Mouse (Mus musculus) embryo, embryonic 11.5 days (tissue): Measurements from ENCODE around the gene Ntrk3.

Experiments used
- DNase-seq: peaks from one replicate; pipeline ENCODE4 v3.0.0-alpha.2; 2012; ENCODE audit warnings: low read depth, low spot score

Ntrk3 gene

GRCm38 (mm10) chr7:78720989-78721816 lies 16.6 kb downstream of the Ntrk3 start:
- no peak for DNase-seq

- no peak for DNase-seq
Measured at GRCm38 (mm10) chr7:78719795-78720460, 17.9 kb downstream of the Ntrk3 start.

- DNase-seq = no peak
Measured at GRCm38 (mm10) chr7:78719117-78719516, 18.7 kb downstream of the Ntrk3 start.

GRCm38 (mm10) chr7:78718191-78718609 lies 19.6 kb downstream of the Ntrk3 start:
- no peak for DNase-seq

GRCm38 (mm10) chr7:78707708-78708107 lies 30.1 kb downstream of the Ntrk3 start:
- DNase-seq = no peak

- no peak for DNase-seq
Measured at GRCm38 (mm10) chr7:78707122-78707521, 30.7 kb downstream of the Ntrk3 start.

- DNase-seq = no peak
Measured at GRCm38 (mm10) chr7:78702676-78703075, 35.1 kb downstream of the Ntrk3 start.

- no peak for DNase-seq
Measured at GRCm38 (mm10) chr7:78695200-78695599, 42.6 kb downstream of the Ntrk3 start.

GRCm38 (mm10) chr7:78693148-78693547 lies 44.7 kb downstream of the Ntrk3 start:
- DNase-seq = no peak

GRCm38 (mm10) chr7:78690956-78691355 lies 46.9 kb downstream of the Ntrk3 start:
- no peak for DNase-seq

- no peak for DNase-seq
Measured at GRCm38 (mm10) chr7:78684943-78685342, 52.9 kb downstream of the Ntrk3 start.

- DNase-seq = no peak
Measured at GRCm38 (mm10) chr7:78680871-78681270, 56.9 kb downstream of the Ntrk3 start.

GRCm38 (mm10) chr7:78669407-78669806 lies 68.4 kb downstream of the Ntrk3 start:
- no peak for DNase-seq

GRCm38 (mm10) chr7:78668916-78669315 lies 68.9 kb downstream of the Ntrk3 start:
- no peak for DNase-seq

- no peak for DNase-seq
Measured at GRCm38 (mm10) chr7:78668003-78668635, 69.7 kb downstream of the Ntrk3 start.

GRCm38 (mm10) chr7:78660832-78661231 lies 77.0 kb downstream of the Ntrk3 start:
- no peak for DNase-seq

- no peak for DNase-seq
Measured at GRCm38 (mm10) chr7:78659846-78660245, 78.0 kb downstream of the Ntrk3 start.

- DNase-seq = no peak
Measured at GRCm38 (mm10) chr7:78658026-78658425, 79.8 kb downstream of the Ntrk3 start.

- no peak for DNase-seq
Measured at GRCm38 (mm10) chr7:78656181-78656580, 81.6 kb downstream of the Ntrk3 start.

GRCm38 (mm10) chr7:78653686-78654085 lies 84.1 kb downstream of the Ntrk3 start:
- DNase-seq = no peak

GRCm38 (mm10) chr7:78652296-78652695 lies 85.5 kb downstream of the Ntrk3 start:
- no peak for DNase-seq

- no peak for DNase-seq
Measured at GRCm38 (mm10) chr7:78651540-78651939, 86.3 kb downstream of the Ntrk3 start.

- DNase-seq = no peak
Measured at GRCm38 (mm10) chr7:78643667-78644066, 94.1 kb downstream of the Ntrk3 start.
